Mouse (Mus musculus): ENCODE measurements around the gene Slx4. TPM values are rescaled to one million over a fixed set of nuclear protein-coding genes. Genes with fewer than 3 reads are reported as not detected.

Slx4 gene
- polyA plus RNA-seq, 1 experiment from 2014 or later = 10.5 TPM

GRCm38 (mm10) chr16:3933536-3933935 lies 70.0 kb downstream of the Slx4 start:
- H3K9me3 ChIP-seq (ENCODE audit: control insufficient read depth, low read length) = no peaks in the 10 kb centered on the region
- H3K36me3 ChIP-seq (ENCODE audit: control insufficient read depth, insufficient read depth, low read length) = peaks cover 11% of the 10 kb centered on the region
- 87% methylated on average over 6 of the region's 6 CpGs for WGBS
- H3K27me3 ChIP-seq (replicated peaks; ENCODE audit: control insufficient read depth, insufficient read depth, low read length) = no peaks in the 10 kb centered on the region
- H3K9ac ChIP-seq (ENCODE audit: low read depth, low read length) = no peak overlapping the region
- no peak overlapping the region for H3K4me3 ChIP-seq (ENCODE audit: low read length)
- H3K4me2 ChIP-seq (ENCODE audit: low read depth, low read length) = no peak overlapping the region
- no peaks in the 10 kb centered on the region for H3K4me1 ChIP-seq (ENCODE audit: control insufficient read depth, insufficient read depth, low read length)
- H3K27ac ChIP-seq (ENCODE audit: low read length) = no peak overlapping the region
- ATAC-seq = no peak

- Histone ChIP-seq H3K36me3 (ENCODE audit: control insufficient read depth, insufficient read depth, low read length) (peaks cover 12% of the 10 kb centered on the region), H3K27me3 (replicated peaks; ENCODE audit: control insufficient read depth, insufficient read depth, low read length) (no peaks in the 10 kb centered on the region), H3K27ac (ENCODE audit: low read length) (no peak overlapping the region), H3K4me3 (ENCODE audit: low read length) (no peak overlapping the region), H3K9me3 (ENCODE audit: control insufficient read depth, low read length) (no peaks in the 10 kb centered on the region), H3K9ac (ENCODE audit: low read depth, low read length) (no peak overlapping the region), H3K4me2 (ENCODE audit: low read depth, low read length) (no peak overlapping the region), H3K4me1 (ENCODE audit: control insufficient read depth, insufficient read depth, low read length) (no peaks in the 10 kb centered on the region)
- no peak for ATAC-seq
- 76% methylated on average over 7 of the region's 7 CpGs for WGBS
These were observed 74.4 kb downstream of the Slx4 start for GRCm38 (mm10) chr16:3929151-3929550.

Other genes with a start within 250 kb of the Slx4 start
- gene Olfr15, start 172.9 kb downstream of the Slx4 start, polyA plus RNA-seq (2015; fragmentation: Nextera tagmentation; extraction: Ambion mirVana) = not detected in 2 replicates
- gene Zfp174, start 156.5 kb downstream of the Slx4 start, polyA plus RNA-seq (2015; fragmentation: Nextera tagmentation; extraction: Ambion mirVana) = 0.65 and 0.82 TPM in 2 replicates
- gene Naa60, start 131.4 kb downstream of the Slx4 start, polyA plus RNA-seq (2015; fragmentation: Nextera tagmentation; extraction: Ambion mirVana) = 43.3 and 44.1 TPM in 2 replicates
- 3.6 and 4.3 TPM in 2 replicates for gene Zfp597, start 119.2 kb downstream of the Slx4 start, polyA plus RNA-seq (2015; fragmentation: Nextera tagmentation; extraction: Ambion mirVana)
- gene Gm20695, start 119.1 kb downstream of the Slx4 start, polyA plus RNA-seq (2015; fragmentation: Nextera tagmentation; extraction: Ambion mirVana) = 0.32 and 0.95 TPM in 2 replicates
- gene 1700037C18Rik, start 95.1 kb downstream of the Slx4 start, polyA plus RNA-seq (2015; fragmentation: Nextera tagmentation; extraction: Ambion mirVana) = 5.3 and 7.1 TPM in 2 replicates
- gene Cluap1, start 95.0 kb downstream of the Slx4 start, polyA plus RNA-seq (2015; fragmentation: Nextera tagmentation; extraction: Ambion mirVana) = 16.2 and 16.6 TPM in 2 replicates
- gene Nlrc3, start 27.1 kb downstream of the Slx4 start, polyA plus RNA-seq (2015; fragmentation: Nextera tagmentation; extraction: Ambion mirVana) = 1.2 and 1.6 TPM in 2 replicates
- 4.3 and 4.5 TPM in 2 replicates for gene Dnase1, start 33.2 kb upstream of the Slx4 start, polyA plus RNA-seq (2015; fragmentation: Nextera tagmentation; extraction: Ambion mirVana)
- gene Trap1, start 74.1 kb upstream of the Slx4 start, polyA plus RNA-seq (2015; fragmentation: Nextera tagmentation; extraction: Ambion mirVana) = 128 and 131 TPM in 2 replicates
- gene Crebbp, start 210.2 kb upstream of the Slx4 start, polyA plus RNA-seq (2015; fragmentation: Nextera tagmentation; extraction: Ambion mirVana) = 18.4 and 19.3 TPM in 2 replicates